Mouse (Mus musculus) hindbrain, postnatal 0 days (tissue): Measurements from ENCODE around the gene B4galt3. TPM values are rescaled to one million over a fixed set of nuclear protein-coding genes. Genes with fewer than 3 reads are reported as not detected.

ENCODE experiments used
- ATAC-seq: fragments of 200-750 bp; cut with Nextera tagmentation; 2 replicates; pipeline ENCODE4 v1.8.0; 2017; ENCODE audit warnings: mild to moderate bottlenecking, moderate TSS enrichment, moderate library complexity
- DNase-seq: peaks from one replicate; pipeline ENCODE4 v3.0.0-alpha.2; 2015; ENCODE audit warnings: low spot score
- H3K27ac ChIP-seq: fragments of 300-500 bp; sonication (generic); 2 replicates; pipeline ENCODE4 v1.5.1; 2014; ENCODE audit warnings: mild to moderate bottlenecking
- H3K27me3 ChIP-seq: fragments of 300-500 bp; sonication (generic); 2 replicates; pipeline ENCODE4 v1.6.1; 2014; ENCODE audit warnings: low read length, mixed read lengths; ENCODE audit not compliant: insufficient read depth
- H3K36me3 ChIP-seq: fragments of 300-500 bp; sonication (generic); 2 replicates; pipeline ENCODE4 v1.6.1; 2014; ENCODE audit warnings: low read length, mixed read lengths; ENCODE audit not compliant: insufficient read depth
- H3K4me1 ChIP-seq: fragments of 300-500 bp; sonication (generic); 2 replicates; pipeline ENCODE4 v1.6.1; 2014; ENCODE audit warnings: antibody characterized with exemption, low read length, mixed read lengths; ENCODE audit not compliant: insufficient read depth
- H3K4me2 ChIP-seq: fragments of 300-500 bp; sonication (generic); 2 replicates; pipeline ENCODE4 v1.6.1; 2014; ENCODE audit warnings: low read depth, mild to moderate bottlenecking, low read length, moderate library complexity, mixed read lengths
- H3K4me3 ChIP-seq: fragments of 300-500 bp; sonication (generic); 2 replicates; pipeline ENCODE4 v1.5.1; 2014; ENCODE audit warnings: low read length
- H3K9ac ChIP-seq: fragments of 300-500 bp; sonication (generic); replicated peaks from 2 replicates; pipeline ENCODE4 v1.6.1; 2014; ENCODE audit warnings: mild to moderate bottlenecking, low read length, moderate library complexity, mixed read lengths
- H3K9me3 ChIP-seq: fragments of 300-500 bp; sonication (generic); 2 replicates; pipeline ENCODE4 v1.6.1; 2016; ENCODE audit warnings: low read length, mixed read lengths
- CTCF ChIP-seq: IDR thresholded peaks from 2 replicates; pipeline ENCODE4 v1.5.1; 2016; ENCODE audit warnings: antibody characterized with exemption, control low read depth, low read depth
- WGBS: fragments of 180-500 bp; shearing (Covaris S2); extraction: QIAGEN DNeasy Blood & Tissue Kit; methylation state at CpG from one replicate; pipeline ENCODE4 v1.1.7; 2014; 5-methylcytosine and 5-hydroxymethylcytosine counted together
- polyA plus RNA-seq: library from polyadenylated mRNA; unstranded; fragments of >200 nt; fragmentation: Nextera tagmentation; extraction: Ambion mirVana; gene quantifications from 2 replicates; pipeline ENCODE4 v1.2.1, GENCODE M21; 2015
- total RNA-seq: library from RNA; depleted of rRNA; stranded (reverse); fragments of >200 nt; gene quantifications from 2 replicates; pipeline ENCODE4 v1.2.3, GENCODE M21; 2014

Gene B4galt3
- total and polyA plus RNA-seq, 2 experiments from 2014 or later: 80.5 to 91.9 TPM

DNA sequence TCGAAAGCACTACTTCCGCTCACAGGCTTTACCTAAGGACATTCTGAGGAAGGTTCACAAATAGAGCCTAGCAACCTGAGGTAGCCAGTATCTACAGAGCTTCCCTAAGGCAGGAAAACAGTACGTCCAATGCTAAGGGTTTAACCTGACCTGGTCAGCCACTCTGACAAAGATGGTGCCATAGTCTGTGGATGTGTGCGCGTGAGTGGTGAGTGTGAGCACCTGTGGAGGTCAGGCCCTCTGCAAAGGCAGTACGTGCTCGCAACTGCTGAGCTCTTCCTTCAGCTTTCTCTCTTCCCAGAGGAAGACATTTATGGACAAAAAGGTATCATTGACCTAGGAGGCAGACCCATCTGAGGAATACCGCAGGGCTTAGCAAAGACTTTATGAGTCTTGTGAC lies 8.3 kb downstream of the B4galt3 start:
- Histone ChIP-seq H3K9me3 (no peaks in the 10 kb centered on the region), H3K4me1 (peaks cover 6% of the 10 kb centered on the region), H3K27ac (no peak overlapping the region), H3K27me3 (no peaks in the 10 kb centered on the region), H3K36me3 (peaks cover 48% of the 10 kb centered on the region), H3K4me3 (no peak overlapping the region), H3K9ac (no peak overlapping the region), H3K4me2 (no peak overlapping the region)
- ATAC-seq (no peak), DNase-seq (no peak)
- no peak for TF ChIP-seq CTCF
- WGBS: 95% methylated on average over 8 of the region's 8 CpGs

DNA sequence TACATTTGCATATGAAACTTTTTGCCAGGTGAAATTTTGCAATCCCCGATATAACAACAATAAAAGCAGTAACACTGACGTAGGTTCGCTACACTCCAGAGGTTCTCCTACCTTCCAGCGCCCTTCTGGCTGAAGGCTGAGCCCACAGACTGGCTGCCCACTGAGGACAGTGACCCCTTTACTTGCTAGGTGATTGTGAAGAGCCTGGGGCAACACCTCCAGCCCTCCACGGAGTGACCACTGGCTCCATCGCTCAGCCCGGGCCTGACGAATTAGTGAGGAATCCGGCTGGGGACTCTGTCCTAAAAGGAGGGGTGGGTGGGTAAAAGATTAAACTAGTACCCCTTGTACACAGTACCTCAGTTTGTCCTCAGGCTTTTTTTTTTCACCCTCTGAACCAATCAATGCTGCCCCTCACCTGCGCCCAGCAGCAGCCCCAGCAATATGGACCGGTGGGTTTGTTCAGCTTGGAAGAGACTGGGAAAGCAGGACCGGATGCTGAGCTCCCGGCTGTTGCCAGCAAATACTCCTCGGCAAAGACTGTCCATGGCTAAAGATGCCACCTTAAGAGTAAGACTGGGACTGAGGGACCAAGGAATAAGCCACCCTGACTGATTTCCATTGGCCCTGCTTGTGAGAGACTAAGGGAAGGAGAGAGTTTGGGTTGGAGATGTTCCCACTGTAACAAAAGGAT lies 9.0 kb downstream of the B4galt3 start:
- Histone ChIP-seq H3K4me1 (peaks cover 6% of the 10 kb centered on the region), H3K9me3 (no peaks in the 10 kb centered on the region), H3K4me3 (no peak overlapping the region), H3K27me3 (no peaks in the 10 kb centered on the region), H3K27ac (no peak overlapping the region), H3K4me2 (no peak overlapping the region), H3K36me3 (peaks cover 44% of the 10 kb centered on the region), H3K9ac (no peak overlapping the region)
- 88% methylated on average over 14 of the region's 14 CpGs for WGBS
- DNase-seq (no peak), ATAC-seq (no peak)
- no peak for TF ChIP-seq CTCF

DNA sequence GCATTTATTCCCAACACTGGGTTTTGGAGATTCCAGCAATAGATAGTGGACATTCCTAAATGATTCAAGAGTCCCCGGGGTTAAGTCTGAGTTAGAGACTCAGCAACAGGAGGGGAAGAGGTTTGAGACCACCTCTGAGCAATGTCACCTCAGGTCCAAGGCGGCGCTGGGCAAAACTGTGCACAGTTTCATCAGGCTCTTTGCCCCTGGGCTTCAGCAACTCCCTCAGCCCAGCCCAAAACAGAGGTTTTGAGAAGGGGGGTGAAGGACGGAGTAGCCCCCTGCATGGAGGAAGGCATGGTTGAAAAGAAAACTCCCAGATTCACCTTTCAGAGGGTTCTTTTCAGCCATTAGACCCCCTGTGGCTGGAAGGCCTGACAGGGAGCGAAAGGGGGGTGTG lies 9.6 kb downstream of the B4galt3 start:
- ATAC-seq (no peak), DNase-seq (no peak)
- Histone ChIP-seq H3K4me2 (peak overlapping the region; percentile 95), H3K4me3 (peak overlapping the region; percentile 68; the same call in 1 of the 2 replicates), H3K9ac (no peak overlapping the region), H3K9me3 (no peaks in the 10 kb centered on the region), H3K4me1 (peaks cover 6% of the 10 kb centered on the region), H3K36me3 (peaks cover 39% of the 10 kb centered on the region), H3K27me3 (no peaks in the 10 kb centered on the region), H3K27ac (no peak overlapping the region)
- TF ChIP-seq CTCF: no peak
- 59% methylated on average over 5 of the region's 5 CpGs for WGBS

DNA sequence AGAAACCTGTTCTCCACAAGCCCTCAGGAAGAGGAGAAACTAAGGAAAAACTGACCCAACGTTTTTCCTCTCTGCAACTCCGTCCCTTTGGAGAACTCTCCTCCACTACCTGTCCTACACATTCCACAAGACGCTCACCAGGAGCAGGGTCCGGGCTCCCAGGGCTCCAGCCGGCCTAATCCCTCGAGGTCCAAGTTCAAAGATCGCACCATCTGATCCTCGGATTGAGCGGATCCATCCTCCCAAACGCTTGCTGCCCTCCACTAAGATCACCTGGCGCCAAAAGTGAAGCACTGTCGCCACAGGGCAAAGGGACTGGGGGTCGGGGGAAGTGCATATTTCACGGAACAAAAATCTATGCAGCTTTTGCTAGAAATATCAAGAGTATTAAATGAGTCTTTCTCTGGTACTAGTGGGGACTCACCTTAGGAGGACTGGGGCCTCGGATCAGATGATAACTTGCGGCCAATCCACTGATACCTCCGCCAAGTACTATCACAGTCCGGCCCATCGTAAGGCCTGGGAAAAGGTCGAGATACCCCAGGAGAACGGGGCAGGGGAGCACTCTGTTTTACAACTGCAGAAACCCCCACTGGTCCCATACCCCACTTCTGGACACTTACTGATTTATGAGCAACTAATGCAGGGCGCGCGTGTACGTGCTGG lies 10.3 kb downstream of the B4galt3 start:
- H3K36me3 ChIP-seq: peaks cover 37% of the 10 kb centered on the region
- no peaks in the 10 kb centered on the region for H3K27me3 ChIP-seq
- no peak overlapping the region; the same call in 1 of the 2 replicates for H3K27ac ChIP-seq
- peak overlapping the region; percentile 59 for H3K9ac ChIP-seq
- H3K4me2 ChIP-seq: peak overlapping the region; percentile 95
- peak overlapping the region; percentile 68 for H3K4me3 ChIP-seq
- H3K4me1 ChIP-seq: peaks cover 6% of the 10 kb centered on the region
- H3K9me3 ChIP-seq: no peaks in the 10 kb centered on the region
- no peak for TF ChIP-seq CTCF
- ATAC-seq: peak; percentile 10
- no peak for DNase-seq
- 1% methylated on average over 25 of the region's 25 CpGs for WGBS

GRCm38 (mm10) chr1:171280916-171281527 lies 10.9 kb downstream of the B4galt3 start, which contains the start of gene Ppox:
TSS of gene Ppox (minus strand) at chr1:171281186.
- Histone ChIP-seq H3K27ac (peak within 1 kb of the TSS; percentile 85), H3K4me3 (peak within 1 kb of the TSS; percentile 68), H3K9me3 (no peaks in the 10 kb centered on the region), H3K27me3 (no peaks in the 10 kb centered on the region), H3K4me2 (peak within 1 kb of the TSS; percentile 95), H3K36me3 (peaks cover 39% of the 10 kb centered on the region), H3K9ac (peak within 1 kb of the TSS; percentile 59), H3K4me1 (peaks cover 6% of the 10 kb centered on the region)
- under 1% methylated on average over 26 of the region's 26 CpGs for WGBS
- TF ChIP-seq CTCF: no peak
- ATAC-seq (peak; percentile 97), DNase-seq (peak; percentile 98)

DNA sequence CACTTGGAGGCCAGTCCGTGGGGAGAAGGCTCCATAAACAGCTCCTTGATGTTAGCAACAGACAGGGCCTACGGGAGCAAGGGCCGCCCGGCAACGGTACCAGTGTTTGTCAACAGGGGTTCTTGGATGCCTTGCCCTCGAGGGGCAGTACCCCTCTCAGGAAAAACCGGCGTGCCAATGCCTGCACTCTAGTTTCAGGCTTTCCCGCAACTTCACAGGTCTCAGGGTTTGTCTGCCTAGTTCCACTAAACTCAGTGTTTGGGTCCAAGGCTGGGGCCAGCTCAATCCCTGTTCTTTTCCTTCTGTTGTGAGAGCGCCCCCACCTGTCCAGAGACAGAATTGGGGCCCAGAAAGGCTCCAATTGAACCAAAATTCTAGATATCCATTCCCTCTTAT lies 11.4 kb downstream of the B4galt3 start:
- H3K4me2 ChIP-seq: peak overlapping the region; percentile 95
- 0% methylated on average over 10 of the region's 10 CpGs for WGBS
- peak overlapping the region; percentile 37 for H3K9ac ChIP-seq
- H3K4me1 ChIP-seq: peaks cover 9% of the 10 kb centered on the region
- H3K27me3 ChIP-seq: no peaks in the 10 kb centered on the region
- H3K36me3 ChIP-seq: peaks cover 38% of the 10 kb centered on the region
- peak overlapping the region; percentile 68 for H3K4me3 ChIP-seq
- peak; percentile 69 for TF ChIP-seq CTCF
- H3K9me3 ChIP-seq: no peaks in the 10 kb centered on the region
- peak; percentile 78 for DNase-seq
- peak overlapping the region; percentile 85 for H3K27ac ChIP-seq
- ATAC-seq: peak; percentile 56
